Mouse (Mus musculus): ENCODE measurements around the gene Cngb1.

- TF ChIP-seq CTCF (IDR thresholded peaks at IDR 0.05; ENCODE audit: insufficient read depth, low read length) (no peak), POLR2A (IDR thresholded peaks at IDR 0.05; ENCODE audit: borderline replicate concordance, extremely low read depth, low read depth, low read length) (no peak)
These were observed 114.7 kb downstream of the Cngb1 start for GRCm38 (mm10) chr8:95191497-95192175.

Data from lung, adult 2 months (tissue).